Mouse (Mus musculus) kidney, adult 2 months (tissue): ENCODE data around the gene Frat2. TPM values are rescaled to one million over a fixed set of nuclear protein-coding genes. Genes with fewer than 3 reads are reported as not detected.

Source experiments
- DNase-seq: peaks from one replicate; pipeline ENCODE4 v3.0.0; 2021
- H3K27ac ChIP-seq: fragments of 200-500 bp; 2 replicates; pipeline ENCODE4 v1.5.1; 2012; ENCODE audit warnings: low read depth, low read length, control low read depth, inconsistent platforms; ENCODE audit not compliant: insufficient read depth
- H3K27me3 ChIP-seq: fragments of 200-500 bp; replicated peaks from 2 replicates; pipeline ENCODE4 v1.6.1; 2012; ENCODE audit warnings: mild to moderate bottlenecking, moderate library complexity, low read length, inconsistent platforms; ENCODE audit not compliant: control insufficient read depth, insufficient read depth
- H3K36me3 ChIP-seq: fragments of 200-500 bp; 2 replicates; pipeline ENCODE4 v1.6.1; 2012; ENCODE audit warnings: mild to moderate bottlenecking, moderate library complexity, low read length, inconsistent platforms; ENCODE audit not compliant: control insufficient read depth, insufficient read depth
- H3K4me1 ChIP-seq: fragments of 200-500 bp; 2 replicates; pipeline ENCODE4 v1.6.1; 2011; ENCODE audit warnings: low read length; ENCODE audit not compliant: control insufficient read depth, insufficient read depth
- H3K4me3 ChIP-seq: fragments of 200-500 bp; 2 replicates; pipeline ENCODE4 v1.5.1; 2011; ENCODE audit warnings: mild to moderate bottlenecking, low read depth, low read length, control low read depth; ENCODE audit not compliant: insufficient read depth
- CTCF ChIP-seq: fragments of 200-500 bp; conservative IDR thresholded peaks from 2 replicates; pipeline ENCODE4 v1.5.1; 2011; ENCODE audit warnings: low read depth, mild to moderate bottlenecking, control low read depth, low read length, moderate library complexity, mixed read lengths; ENCODE audit not compliant: insufficient read depth, insufficient read length
- POLR2A ChIP-seq: fragments of 200-500 bp; IDR thresholded peaks from one replicate; pipeline ENCODE4 v1.6.1; 2011; ENCODE audit warnings: low read depth, low read length, control low read depth
- WGBS: fragments of 180-500 bp; shearing (Covaris S2); methylation state at CpG from one replicate; pipeline ENCODE4 v1.1.7; 2018; 5-methylcytosine and 5-hydroxymethylcytosine counted together
- polyA plus RNA-seq: library from polyadenylated mRNA; depleted of rRNA; stranded (reverse); fragments of >200 nt; gene quantifications from 2 replicates; pipeline ENCODE4 v1.2.3, GENCODE M21; 2012

Gene Frat2
- polyA plus RNA-seq, 1 experiment, result 1.4 TPM

DNA sequence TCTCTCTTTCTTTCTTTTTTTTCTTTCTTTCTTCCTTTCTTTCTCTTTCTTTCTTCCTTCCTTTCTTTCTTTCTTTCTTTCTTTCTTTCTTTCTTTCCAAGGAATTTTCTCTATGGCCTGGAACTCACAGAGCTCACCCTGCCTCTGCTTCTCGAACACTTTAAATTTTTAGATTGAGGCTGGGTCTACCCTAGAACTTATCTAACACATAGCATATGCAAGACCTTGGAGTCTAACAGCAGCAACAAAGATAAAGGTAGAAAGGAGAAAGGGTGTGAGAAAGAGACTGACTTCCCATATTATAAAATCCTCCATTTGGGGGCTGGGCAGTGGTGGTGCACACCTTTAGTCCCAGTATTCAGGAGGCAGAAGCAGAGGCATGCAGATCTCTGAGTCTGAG, 25.3 kb downstream of the Frat2 start:
- WGBS, result 91% methylated on average over 1 of the region's 1 CpGs
- Histone ChIP-seq H3K27me3 (no peaks in the 10 kb centered on the region), H3K4me3 (no peak overlapping the region), H3K27ac (no peak overlapping the region), H3K36me3 (no peaks in the 10 kb centered on the region), H3K4me1 (no peaks in the 10 kb centered on the region)
- no peak for TF ChIP-seq POLR2A
- no peak for TF ChIP-seq CTCF
- no peak for DNase-seq

DNA sequence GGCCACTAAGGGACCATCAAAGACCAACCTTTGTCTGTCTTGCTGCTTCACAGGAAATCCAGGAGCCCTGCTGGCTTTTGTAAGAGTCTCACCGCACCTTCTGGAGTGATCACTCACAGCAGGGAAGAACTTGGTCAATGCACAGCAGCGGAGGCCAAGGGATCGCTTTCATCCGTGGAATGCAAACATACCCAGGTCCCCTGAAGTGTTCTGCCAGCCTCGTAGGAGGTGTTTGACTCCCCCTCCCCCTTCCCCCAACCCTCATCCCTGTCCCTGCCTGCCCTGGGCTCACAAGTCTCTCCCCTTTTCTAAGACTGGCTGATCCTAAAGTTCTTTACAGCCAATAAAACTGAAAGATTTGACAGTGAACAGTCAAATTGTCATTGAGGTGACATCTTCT, 26.5 kb downstream of the Frat2 start:
- Histone ChIP-seq H3K36me3 (no peaks in the 10 kb centered on the region), H3K4me1 (no peaks in the 10 kb centered on the region), H3K4me3 (no peak overlapping the region), H3K27ac (no peak overlapping the region), H3K27me3 (no peaks in the 10 kb centered on the region)
- DNase-seq, result no peak
- WGBS, result 33% methylated on average over 5 of the region's 5 CpGs
- TF ChIP-seq CTCF (no peak), POLR2A (no peak)

DNA sequence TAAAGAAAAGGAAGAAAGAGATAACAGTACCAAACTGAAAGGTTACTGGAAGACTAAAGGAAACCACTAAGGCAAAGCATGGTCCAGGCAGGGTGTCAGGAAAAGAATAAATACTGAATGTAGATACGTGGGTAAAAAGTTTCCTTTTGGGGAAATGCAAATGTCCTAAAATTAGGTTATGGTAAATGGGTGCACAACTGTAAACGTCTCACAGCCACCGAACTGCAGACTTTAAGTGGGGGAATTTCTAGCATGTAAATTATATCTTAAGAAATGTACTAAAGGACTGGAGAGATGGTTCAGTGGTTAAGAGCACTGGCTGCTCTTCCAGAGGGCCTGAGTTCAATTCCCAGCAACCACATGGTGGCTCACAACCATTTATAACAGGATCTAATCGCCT, 29.2 kb downstream of the Frat2 start:
- Histone ChIP-seq H3K4me3 (no peak overlapping the region), H3K36me3 (no peaks in the 10 kb centered on the region), H3K27me3 (no peaks in the 10 kb centered on the region), H3K4me1 (no peaks in the 10 kb centered on the region), H3K27ac (no peak overlapping the region)
- WGBS, result 78% methylated on average over 4 of the region's 4 CpGs
- TF ChIP-seq CTCF, result no peak
- TF ChIP-seq POLR2A, result no peak
- DNase-seq, result no peak

DNA sequence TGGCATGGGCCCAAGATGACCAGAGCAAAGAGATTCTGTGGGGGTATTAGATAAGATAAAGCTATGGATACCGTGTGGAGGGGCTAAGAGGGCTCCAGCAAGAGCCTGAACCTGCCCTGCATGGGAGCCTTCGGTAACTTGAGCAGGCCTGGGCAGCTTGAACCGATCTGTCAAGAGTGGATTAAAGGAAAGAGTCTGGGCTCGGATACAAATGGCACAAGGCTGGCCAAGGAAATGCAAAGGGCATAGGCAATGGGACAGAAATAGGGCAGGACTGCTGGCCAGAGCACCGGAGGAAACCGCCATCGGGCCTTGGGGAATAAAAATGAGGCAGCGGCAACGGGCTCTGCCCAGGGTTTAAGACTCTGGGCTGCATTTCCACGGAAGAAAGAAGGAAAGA, 30.6 kb downstream of the Frat2 start:
- Histone ChIP-seq H3K27me3 (no peaks in the 10 kb centered on the region), H3K27ac (no peak overlapping the region), H3K4me1 (no peaks in the 10 kb centered on the region), H3K4me3 (no peak overlapping the region), H3K36me3 (no peaks in the 10 kb centered on the region)
- TF ChIP-seq CTCF, result no peak
- no peak for TF ChIP-seq POLR2A
- no peak for DNase-seq
- WGBS, result 53% methylated on average over 10 of the region's 10 CpGs

DNA sequence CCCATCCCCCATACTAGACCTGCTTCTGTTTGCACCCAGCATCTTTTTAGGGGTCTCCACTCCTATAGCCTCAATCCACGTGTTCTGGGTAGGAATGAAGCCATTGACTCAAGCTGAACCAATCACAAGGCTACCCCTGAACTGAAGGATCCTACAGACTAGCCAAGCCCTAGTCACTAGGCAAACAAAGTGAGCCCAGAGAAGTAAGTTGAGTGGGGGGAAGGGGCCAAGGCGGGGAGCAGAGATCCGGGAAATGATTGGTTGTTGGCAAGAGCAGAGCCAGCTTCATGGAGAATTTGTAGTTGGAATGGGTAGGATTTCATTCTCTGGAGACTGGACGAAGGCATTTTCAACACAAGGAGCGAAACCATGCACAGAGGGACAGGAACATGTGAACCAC, 31.0 kb downstream of the Frat2 start:
- H3K4me3 ChIP-seq, result no peak overlapping the region
- DNase-seq, result no peak
- WGBS, result 75% methylated on average over 5 of the region's 5 CpGs
- no peak overlapping the region for H3K27ac ChIP-seq
- TF ChIP-seq CTCF, result no peak
- no peak for TF ChIP-seq POLR2A
- H3K27me3 ChIP-seq, result no peaks in the 10 kb centered on the region
- H3K4me1 ChIP-seq, result no peaks in the 10 kb centered on the region
- no peaks in the 10 kb centered on the region for H3K36me3 ChIP-seq

DNA sequence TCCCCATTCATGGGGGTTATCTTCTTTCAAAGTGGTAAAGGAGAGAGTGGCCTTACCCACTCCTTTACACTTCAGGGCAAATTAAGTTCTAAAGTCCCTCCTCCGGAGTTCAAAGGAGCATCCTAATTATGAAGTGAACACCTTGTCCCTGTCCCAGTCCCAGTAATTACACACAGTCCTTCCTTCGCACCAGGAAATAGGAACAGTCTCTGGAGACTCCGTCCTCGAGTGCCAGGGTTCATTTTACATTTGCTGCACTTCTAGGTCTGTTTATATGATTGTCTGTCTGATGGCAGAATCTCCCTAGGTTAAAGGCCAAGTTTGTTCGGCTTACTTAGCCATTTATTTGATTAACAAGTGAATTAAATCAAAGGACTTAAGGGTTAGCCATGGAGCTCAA, 31.5 kb downstream of the Frat2 start:
- WGBS, result 50% methylated on average over 5 of the region's 5 CpGs

DNA sequence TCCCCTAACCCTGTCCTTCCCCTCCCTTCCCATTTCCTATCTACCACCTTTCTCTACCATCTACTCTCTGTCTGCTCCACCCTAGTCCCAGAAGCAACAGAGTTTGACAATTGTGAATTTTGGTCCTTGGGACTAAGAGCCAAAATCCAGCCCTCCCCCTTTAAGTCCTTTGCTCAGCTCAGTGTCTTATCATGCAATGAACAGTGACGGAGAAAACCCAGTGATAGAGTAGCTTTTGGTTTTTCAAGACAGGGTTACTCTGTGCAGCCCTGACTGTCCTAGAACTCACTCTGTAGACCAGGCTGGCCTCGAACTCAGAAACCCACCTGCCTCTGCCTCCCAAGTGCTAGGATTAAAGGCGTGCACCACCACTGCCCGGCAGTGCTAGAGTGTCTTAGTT, 34.6 kb downstream of the Frat2 start:
- Histone ChIP-seq H3K27ac (no peak overlapping the region), H3K36me3 (no peaks in the 10 kb centered on the region), H3K27me3 (no peaks in the 10 kb centered on the region), H3K4me1 (no peaks in the 10 kb centered on the region), H3K4me3 (no peak overlapping the region)
- no peak for TF ChIP-seq CTCF
- TF ChIP-seq POLR2A, result no peak
- 91% methylated on average over 4 of the region's 4 CpGs for WGBS
- no peak for DNase-seq

More for the DNA sequence above, 31.5 kb downstream of the Frat2 start:
- no peak for TF ChIP-seq CTCF
- TF ChIP-seq POLR2A, result no peak
- DNase-seq, result no peak
- no peak overlapping the region for H3K4me3 ChIP-seq
- H3K4me1 ChIP-seq, result no peaks in the 10 kb centered on the region
- H3K27me3 ChIP-seq, result no peaks in the 10 kb centered on the region
- no peak overlapping the region for H3K27ac ChIP-seq
- H3K36me3 ChIP-seq, result no peaks in the 10 kb centered on the region

DNA sequence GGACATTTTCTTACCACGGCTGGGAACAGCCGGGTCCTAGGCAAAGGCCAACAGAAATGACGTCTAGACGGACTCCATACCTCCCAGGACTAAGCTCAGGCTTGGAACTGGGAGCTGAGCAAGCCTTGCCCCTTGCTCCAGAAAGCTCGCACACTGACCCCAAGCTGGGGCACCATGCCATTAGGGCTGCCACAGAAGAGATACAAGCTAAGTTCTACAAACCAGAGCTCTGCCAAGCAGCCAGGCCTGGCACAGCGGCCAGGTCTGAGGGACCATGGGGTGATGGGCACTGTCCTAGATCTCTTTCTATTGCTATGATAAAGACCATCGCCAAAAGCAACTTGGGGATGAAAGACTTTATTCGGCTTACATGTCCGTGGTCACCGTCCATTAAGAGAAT, 35.4 kb downstream of the Frat2 start:
- TF ChIP-seq POLR2A, result no peak
- no peak for TF ChIP-seq CTCF

More for the DNA sequence above, 35.4 kb downstream of the Frat2 start:
- no peak overlapping the region for H3K4me3 ChIP-seq
- H3K27ac ChIP-seq, result no peak overlapping the region
- no peaks in the 10 kb centered on the region for H3K27me3 ChIP-seq
- DNase-seq, result no peak
- H3K4me1 ChIP-seq, result no peaks in the 10 kb centered on the region
- no peaks in the 10 kb centered on the region for H3K36me3 ChIP-seq
- 90% methylated on average over 10 of the region's 10 CpGs for WGBS
